Mouse (Mus musculus): ENCODE data around the gene Amh.

DNA sequence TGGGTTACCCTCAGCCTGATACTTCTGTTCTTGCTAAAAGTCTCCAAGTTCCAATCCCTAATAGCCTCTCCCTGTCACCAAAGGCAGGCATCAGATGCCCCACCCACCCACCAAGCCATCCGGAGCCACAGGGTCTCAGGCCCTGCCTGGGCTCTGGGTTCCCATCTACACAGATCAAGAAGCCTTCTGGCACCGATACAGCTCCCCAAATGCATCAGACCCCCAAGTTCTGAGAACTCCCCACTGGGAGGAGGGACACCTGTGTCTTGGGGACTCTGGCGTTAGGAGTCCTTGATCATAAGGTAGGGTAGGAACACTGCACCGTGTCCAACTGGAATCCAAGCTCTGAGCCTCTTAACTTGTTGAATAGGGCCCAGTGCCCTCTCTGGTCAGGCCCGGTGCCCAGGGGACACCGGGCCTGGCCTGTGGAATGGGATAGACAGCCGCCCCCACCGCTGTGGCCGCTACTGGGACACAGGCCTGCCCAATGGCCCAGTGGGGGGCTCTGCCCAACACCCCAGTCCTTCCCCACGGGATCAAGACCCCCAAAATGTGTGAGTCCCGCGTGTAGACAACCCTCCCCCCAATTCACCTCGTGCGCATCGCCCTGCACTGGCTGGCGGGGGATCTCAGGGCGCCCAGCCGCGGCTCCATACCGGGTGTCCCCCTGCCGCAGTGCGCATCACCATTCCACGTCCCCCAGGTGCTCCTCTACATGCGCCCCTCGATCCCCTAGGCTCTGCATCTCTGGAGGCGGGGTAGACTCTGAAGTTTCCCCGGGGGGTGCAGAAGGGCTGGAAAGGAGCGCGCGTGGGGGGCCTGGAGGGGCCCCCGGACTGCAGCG is 38.3 kb downstream of the Amh start:
- TF ChIP-seq POLR2A (IDR thresholded peaks at IDR 0.05; ENCODE audit: low read depth, low read length) (no peak), CTCF (conservative IDR thresholded peaks at IDR 0.05; ENCODE audit: insufficient read depth, insufficient read length, low read depth, low read length) (no peak)

Measured in kidney, adult 2 months (tissue).